Mouse (Mus musculus) hindbrain, embryonic 16.5 days (tissue): ENCODE data around the gene Fbxl20. TPM values are rescaled to one million over a fixed set of nuclear protein-coding genes. Genes with fewer than 3 reads are reported as not detected.
A peak's percentile ranks its signal among the peaks of the same experiment; 100 is the strongest.

Source experiments
- ATAC-seq: fragments of 200-750 bp; cut with Nextera tagmentation; 2 replicates; pipeline ENCODE4 v1.8.0; 2017; ENCODE audit warnings: moderate TSS enrichment, moderate library complexity
- H3K27ac ChIP-seq: fragments of 300-500 bp; sonication (generic); 2 replicates; pipeline ENCODE4 v1.5.1; 2014; ENCODE audit warnings: low read depth, mild to moderate bottlenecking, control low read depth, low read length, moderate library complexity
- H3K27me3 ChIP-seq: fragments of 300-500 bp; sonication (generic); replicated peaks from 2 replicates; pipeline ENCODE4 v1.6.1; 2014; ENCODE audit warnings: low read length; ENCODE audit not compliant: control insufficient read depth, insufficient read depth
- H3K36me3 ChIP-seq: fragments of 300-500 bp; sonication (generic); 2 replicates; pipeline ENCODE4 v1.6.1; 2014; ENCODE audit warnings: mild to moderate bottlenecking, low read length, moderate library complexity, mixed read lengths; ENCODE audit not compliant: control insufficient read depth, insufficient read depth
- H3K4me1 ChIP-seq: fragments of 300-500 bp; sonication (generic); 2 replicates; pipeline ENCODE4 v1.6.1; 2014; ENCODE audit warnings: low read depth, low read length; ENCODE audit not compliant: control insufficient read depth, insufficient read depth
- H3K4me2 ChIP-seq: fragments of 300-500 bp; sonication (generic); 2 replicates; pipeline ENCODE4 v1.6.1; 2014; ENCODE audit warnings: mild to moderate bottlenecking, low read length, control low read depth, moderate library complexity
- H3K4me3 ChIP-seq: fragments of 300-500 bp; sonication (generic); 2 replicates; pipeline ENCODE4 v1.5.1; 2014; ENCODE audit warnings: mild to moderate bottlenecking, low read length, control low read depth, moderate library complexity
- H3K9ac ChIP-seq: fragments of 300-500 bp; sonication (generic); 2 replicates; pipeline ENCODE4 v1.6.1; 2014; ENCODE audit warnings: low read depth, mild to moderate bottlenecking, control low read depth, low read length, moderate library complexity
- H3K9me3 ChIP-seq: fragments of 300-500 bp; sonication (generic); 2 replicates; pipeline ENCODE4 v1.6.1; 2014; ENCODE audit warnings: mild to moderate bottlenecking, low read length, moderate library complexity; ENCODE audit not compliant: control insufficient read depth
- WGBS: fragments of 180-500 bp; shearing (Covaris S2); extraction: QIAGEN DNeasy Blood & Tissue Kit; methylation state at CpG from one replicate; pipeline ENCODE4 v1.1.7; 2014; 5-methylcytosine and 5-hydroxymethylcytosine counted together
- polyA plus RNA-seq: library from polyadenylated mRNA; unstranded; fragments of >200 nt; fragmentation: Nextera tagmentation; extraction: Ambion mirVana; gene quantifications from 2 replicates; pipeline ENCODE4 v1.2.1, GENCODE M21; 2015

The Fbxl20 gene
- polyA plus RNA-seq, 1 experiment from 2014 or later, result 20.9 TPM

GRCm38 (mm10) chr11:98046466-98046865 is 103.7 kb downstream of the Fbxl20 start:
- Histone ChIP-seq H3K4me3 (no peak overlapping the region), H3K27ac (no peak overlapping the region), H3K9ac (no peak overlapping the region), H3K9me3 (no peaks in the 10 kb centered on the region), H3K36me3 (no peaks in the 10 kb centered on the region), H3K4me1 (no peaks in the 10 kb centered on the region; the same call in 1 of the 2 replicates), H3K4me2 (no peak overlapping the region), H3K27me3 (peaks cover 13% of the 10 kb centered on the region)
- WGBS, result 58% methylated on average over 1 of the region's 1 CpGs
- ATAC-seq, result no peak

- Histone ChIP-seq H3K27me3 (peaks cover 10% of the 10 kb centered on the region), H3K36me3 (no peaks in the 10 kb centered on the region), H3K9ac (no peak overlapping the region), H3K27ac (no peak overlapping the region), H3K4me1 (no peaks in the 10 kb centered on the region), H3K4me3 (no peak overlapping the region), H3K9me3 (no peaks in the 10 kb centered on the region), H3K4me2 (no peak overlapping the region)
- 57% methylated on average over 4 of the region's 4 CpGs for WGBS
- no peak for ATAC-seq
Observed at GRCm38 (mm10) chr11:98045596-98045995, 104.6 kb downstream of the Fbxl20 start.

GRCm38 (mm10) chr11:98044074-98044473 is 106.1 kb downstream of the Fbxl20 start:
- WGBS, result 75% methylated on average over 5 of the region's 5 CpGs
- no peak for ATAC-seq
- H3K36me3 ChIP-seq, result no peaks in the 10 kb centered on the region
- H3K27ac ChIP-seq, result no peak overlapping the region
- no peak overlapping the region for H3K4me3 ChIP-seq
- H3K9me3 ChIP-seq, result no peaks in the 10 kb centered on the region
- no peak overlapping the region for H3K4me2 ChIP-seq
- H3K27me3 ChIP-seq, result peaks cover 4% of the 10 kb centered on the region
- H3K9ac ChIP-seq, result no peak overlapping the region
- no peaks in the 10 kb centered on the region for H3K4me1 ChIP-seq

GRCm38 (mm10) chr11:98042741-98043140 is 107.5 kb downstream of the Fbxl20 start:
- H3K4me3 ChIP-seq, result no peak overlapping the region
- WGBS, result 69% methylated on average over 6 of the region's 6 CpGs

GRCm38 (mm10) chr11:98040975-98041374 is 109.2 kb downstream of the Fbxl20 start:
- Histone ChIP-seq H3K4me1 (peaks cover 6% of the 10 kb centered on the region), H3K9me3 (no peaks in the 10 kb centered on the region), H3K27ac (no peak overlapping the region), H3K4me3 (no peak overlapping the region), H3K27me3 (peaks cover 10% of the 10 kb centered on the region), H3K36me3 (no peaks in the 10 kb centered on the region), H3K4me2 (no peak overlapping the region), H3K9ac (no peak overlapping the region)
- ATAC-seq, result no peak
- WGBS, result 59% methylated on average over 8 of the region's 8 CpGs

More at GRCm38 (mm10) chr11:98042741-98043140, 107.5 kb downstream of the Fbxl20 start:
- H3K27ac ChIP-seq, result no peak overlapping the region
- ATAC-seq, result no peak
- H3K9me3 ChIP-seq, result no peaks in the 10 kb centered on the region
- peaks cover 2% of the 10 kb centered on the region for H3K27me3 ChIP-seq
- no peak overlapping the region for H3K9ac ChIP-seq
- H3K4me2 ChIP-seq, result no peak overlapping the region
- no peaks in the 10 kb centered on the region for H3K36me3 ChIP-seq
- no peaks in the 10 kb centered on the region for H3K4me1 ChIP-seq

- no peak overlapping the region for H3K4me2 ChIP-seq
Observed at GRCm38 (mm10) chr11:98037871-98038270, 112.3 kb downstream of the Fbxl20 start.

GRCm38 (mm10) chr11:98035977-98036377 is 114.2 kb downstream of the Fbxl20 start:
- peak overlapping the region; percentile 43 for H3K4me3 ChIP-seq
- peaks cover 18% of the 10 kb centered on the region for H3K4me1 ChIP-seq
- peak overlapping the region; percentile 60 for H3K9ac ChIP-seq
- WGBS, result under 1% methylated on average over 25 of the region's 27 CpGs
- peaks cover 10% of the 10 kb centered on the region; the same call in 1 of the 2 replicates for H3K27me3 ChIP-seq
- peak; percentile 63 for ATAC-seq
- H3K27ac ChIP-seq, result peak overlapping the region; percentile 11; the same call in 1 of the 2 replicates
- H3K4me2 ChIP-seq, result peak overlapping the region; percentile 90
- H3K36me3 ChIP-seq, result no peaks in the 10 kb centered on the region; the same call in 1 of the 2 replicates
- H3K9me3 ChIP-seq, result no peaks in the 10 kb centered on the region

More at GRCm38 (mm10) chr11:98037871-98038270, 112.3 kb downstream of the Fbxl20 start:
- H3K4me3 ChIP-seq, result no peak overlapping the region
- no peak overlapping the region for H3K27ac ChIP-seq
- H3K9me3 ChIP-seq, result no peaks in the 10 kb centered on the region
- ATAC-seq, result no peak
- H3K4me1 ChIP-seq, result peaks cover 18% of the 10 kb centered on the region
- whole genome bisulfite sequencing, result 64% methylated on average over 14 of the region's 14 CpGs
- no peaks in the 10 kb centered on the region for H3K36me3 ChIP-seq
- no peak overlapping the region for H3K9ac ChIP-seq
- H3K27me3 ChIP-seq, result peaks cover 10% of the 10 kb centered on the region

- peak overlapping the region; percentile 4; the same call in 1 of the 2 replicates for H3K9ac ChIP-seq
- no peak overlapping the region for H3K4me2 ChIP-seq
Observed at GRCm38 (mm10) chr11:98034840-98035239, 115.4 kb downstream of the Fbxl20 start.

GRCm38 (mm10) chr11:98034061-98034460 is 116.1 kb downstream of the Fbxl20 start:
- Histone ChIP-seq H3K4me2 (no peak overlapping the region), H3K27me3 (peaks cover 10% of the 10 kb centered on the region; the same call in 1 of the 2 replicates), H3K36me3 (peaks cover 18% of the 10 kb centered on the region), H3K9ac (no peak overlapping the region), H3K4me1 (peaks cover 18% of the 10 kb centered on the region), H3K4me3 (no peak overlapping the region), H3K27ac (no peak overlapping the region), H3K9me3 (no peaks in the 10 kb centered on the region)
- 82% methylated on average over 5 of the region's 5 CpGs for WGBS
- no peak for ATAC-seq

More at GRCm38 (mm10) chr11:98034840-98035239, 115.4 kb downstream of the Fbxl20 start:
- Histone ChIP-seq H3K27ac (peak overlapping the region; percentile 49; the same call in 1 of the 2 replicates), H3K4me3 (no peak overlapping the region), H3K27me3 (peaks cover 10% of the 10 kb centered on the region; the same call in 1 of the 2 replicates), H3K9me3 (no peaks in the 10 kb centered on the region), H3K36me3 (peaks cover 11% of the 10 kb centered on the region), H3K4me1 (peaks cover 18% of the 10 kb centered on the region)
- peak; percentile 60; the same call in 1 of the 2 replicates for ATAC-seq
- WGBS, result 17% methylated on average over 4 of the region's 4 CpGs
